Mouse (Mus musculus) lung, embryonic 14.5 days (tissue): ENCODE results near the gene Bcl2l15. TPM values are rescaled to one million over a fixed set of nuclear protein-coding genes. Genes with fewer than 3 reads are reported as not detected.
A peak's percentile ranks its signal among the peaks of the same experiment; 100 is the strongest.

ENCODE experiments used
- ATAC-seq: fragments of 200-750 bp; cut with Nextera tagmentation; 2 replicates; pipeline ENCODE4 v1.8.0; 2017; ENCODE audit warnings: mild to moderate bottlenecking, moderate TSS enrichment, moderate library complexity; ENCODE audit not compliant: insufficient read depth
- DNase-seq: peaks from one replicate; pipeline ENCODE4 v3.0.0-alpha.2; 2015
- H3K27ac ChIP-seq: fragments of 300-500 bp; sonication (generic); 2 replicates; pipeline ENCODE4 v1.5.1; 2014; ENCODE audit warnings: low read depth, mild to moderate bottlenecking, moderate library complexity
- H3K27me3 ChIP-seq: fragments of 300-500 bp; sonication (generic); 2 replicates; pipeline ENCODE4 v1.6.1; 2014; ENCODE audit warnings: low read length, control low read depth; ENCODE audit not compliant: insufficient read depth
- H3K36me3 ChIP-seq: fragments of 300-500 bp; sonication (generic); 2 replicates; pipeline ENCODE4 v1.6.1; 2014; ENCODE audit warnings: control low read depth; ENCODE audit not compliant: insufficient read depth
- H3K4me1 ChIP-seq: fragments of 300-500 bp; sonication (generic); 2 replicates; pipeline ENCODE4 v1.6.1; 2014; ENCODE audit warnings: antibody characterized with exemption, control low read depth; ENCODE audit not compliant: insufficient read depth
- H3K4me2 ChIP-seq: fragments of 300-500 bp; sonication (generic); 2 replicates; pipeline ENCODE4 v1.6.1; 2014; ENCODE audit warnings: mild to moderate bottlenecking
- H3K4me3 ChIP-seq: fragments of 300-500 bp; sonication (generic); 2 replicates; pipeline ENCODE4 v1.5.1; 2014; ENCODE audit warnings: low read depth, low read length
- H3K9ac ChIP-seq: fragments of 300-500 bp; sonication (generic); 2 replicates; pipeline ENCODE4 v1.6.1; 2014
- H3K9me3 ChIP-seq: fragments of 300-500 bp; sonication (generic); 2 replicates; pipeline ENCODE4 v1.6.1; 2016; ENCODE audit warnings: low read depth, low read length, control low read depth
- CTCF ChIP-seq: IDR thresholded peaks from 2 replicates; pipeline ENCODE4 v1.5.1; 2016; ENCODE audit warnings: antibody characterized with exemption, low read depth
- WGBS: fragments of 180-500 bp; shearing (Covaris S2); extraction: QIAGEN DNeasy Blood & Tissue Kit; methylation state at CpG from one replicate; pipeline ENCODE4 v1.1.7; 2014; 5-methylcytosine and 5-hydroxymethylcytosine counted together
- polyA plus RNA-seq: library from polyadenylated mRNA; unstranded; fragments of >200 nt; fragmentation: Nextera tagmentation; extraction: Ambion mirVana; gene quantifications from 2 replicates; pipeline ENCODE4 v1.2.1, GENCODE M21; 2014

Bcl2l15 gene
- polyA plus RNA-seq, 1 experiment from 2014 or later, result not detected

DNA sequence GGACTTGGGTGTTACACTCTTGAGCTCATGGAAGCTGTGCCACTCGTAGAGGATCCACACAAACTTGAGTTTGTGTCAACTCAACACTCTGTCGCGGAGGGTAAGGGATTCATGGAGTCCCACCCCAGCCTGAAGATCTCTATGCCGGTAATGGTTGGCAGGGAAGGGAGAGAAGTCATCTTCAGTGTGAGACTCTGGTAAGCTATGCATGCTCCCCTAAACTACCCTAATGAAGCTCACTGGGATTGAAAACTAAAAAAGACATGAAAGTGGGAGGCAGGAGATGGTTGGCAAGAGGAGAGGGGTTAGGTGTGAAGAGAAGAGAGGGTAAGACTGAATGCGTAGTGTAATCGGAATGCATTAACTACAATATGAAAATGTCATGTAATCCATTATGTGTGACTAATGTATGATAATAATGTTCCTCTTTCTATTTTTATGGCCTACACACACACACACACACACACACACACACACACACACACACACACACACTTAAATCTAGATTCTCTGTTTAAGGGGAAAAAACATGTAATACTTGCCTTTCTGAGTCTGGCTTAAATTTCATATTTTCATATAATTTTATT is 25.7 kb downstream of the Bcl2l15 start:
- Histone ChIP-seq H3K4me1 (no peaks in the 10 kb centered on the region), H3K9ac (no peak overlapping the region), H3K9me3 (no peaks in the 10 kb centered on the region), H3K36me3 (no peaks in the 10 kb centered on the region), H3K4me3 (no peak overlapping the region), H3K4me2 (no peak overlapping the region), H3K27me3 (no peaks in the 10 kb centered on the region), H3K27ac (no peak overlapping the region)
- 88% methylated on average over 6 of the region's 6 CpGs for WGBS
- no peak for ATAC-seq
- DNase-seq, result no peak
- no peak for TF ChIP-seq CTCF

DNA sequence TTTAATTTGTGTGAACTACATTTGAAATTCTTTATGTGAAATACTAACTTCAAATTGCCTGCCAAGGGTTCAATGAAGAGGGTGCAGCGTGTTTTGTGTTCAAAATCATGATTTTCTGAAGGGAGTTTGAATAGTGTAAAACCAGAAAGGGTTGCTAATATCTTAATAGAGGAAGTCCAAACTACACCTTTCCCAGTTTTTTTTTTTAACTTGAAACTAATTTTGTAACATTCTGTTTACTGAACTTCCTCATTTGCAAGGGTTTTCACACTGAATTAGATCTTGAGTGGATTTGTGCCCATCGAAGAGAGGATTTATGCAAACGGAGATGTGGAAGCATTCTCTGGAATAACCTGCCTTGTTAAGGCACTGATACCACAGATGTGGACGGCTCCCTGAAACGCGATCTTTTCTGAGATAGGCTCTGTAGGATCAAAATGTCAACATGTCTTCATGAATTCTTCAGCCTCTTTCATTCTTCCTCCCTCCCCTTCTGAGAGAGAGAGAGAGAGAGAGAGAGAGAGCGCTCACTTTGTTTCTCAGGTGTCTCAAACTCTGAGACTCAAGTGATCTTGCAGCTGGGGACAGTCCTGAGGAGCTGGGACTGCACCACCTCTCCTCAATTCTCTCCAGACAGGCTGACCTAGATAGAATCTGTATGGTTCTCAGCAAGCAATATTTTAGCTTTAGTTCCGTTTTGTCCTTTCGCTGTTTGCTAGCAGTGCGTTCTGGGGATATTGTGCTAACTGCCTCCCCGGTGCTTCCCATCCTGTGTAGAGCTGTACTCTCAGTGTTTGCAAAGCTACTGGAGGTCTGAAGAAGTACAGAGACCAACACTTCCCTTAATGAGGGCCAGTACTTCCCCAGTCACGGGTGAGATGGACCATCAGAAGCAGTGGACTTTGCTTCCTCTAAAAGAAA is 26.7 kb downstream of the Bcl2l15 start, which contains the start of gene Ptpn22:
TSS of gene Ptpn22 (plus strand) at position 915 of the 921 bp plus-strand sequence.
- 57% methylated on average over 12 of the region's 12 CpGs for WGBS
- no peak for DNase-seq
- H3K27ac ChIP-seq, result no peak within 1 kb of the TSS

DNA sequence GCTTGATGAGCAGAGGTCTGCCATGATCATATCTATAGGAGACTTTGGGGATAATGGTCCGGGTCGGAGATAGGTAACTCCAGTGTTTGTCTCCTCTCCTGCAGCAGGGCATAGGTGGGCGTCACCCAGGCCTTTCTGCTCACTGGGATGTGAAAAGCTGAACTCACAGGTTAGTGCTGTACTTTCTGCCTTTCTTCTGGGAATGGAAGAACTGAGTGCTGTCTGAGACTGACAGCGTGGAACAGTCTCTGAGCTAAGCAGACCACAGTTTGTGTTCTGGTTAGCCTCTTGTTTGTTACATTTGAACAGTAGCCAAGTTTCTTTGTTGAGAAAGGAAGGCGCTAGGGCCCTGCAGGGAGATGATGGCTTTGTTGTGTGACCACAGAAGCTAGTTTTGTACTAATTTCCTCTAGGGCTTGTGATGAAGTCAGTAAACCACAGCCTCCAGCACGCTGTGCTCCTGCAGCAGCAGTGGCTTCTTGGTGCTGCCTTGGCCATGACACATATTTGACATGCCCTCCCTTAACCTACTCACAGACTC is 27.5 kb downstream of the Bcl2l15 start:
- H3K27ac ChIP-seq, result no peak overlapping the region
- WGBS, result 66% methylated on average over 6 of the region's 6 CpGs
- no peak for ATAC-seq

More for the DNA sequence above, 26.7 kb downstream of the Bcl2l15 start, which contains the start of gene Ptpn22:
- no peaks in the 10 kb centered on the region for H3K36me3 ChIP-seq
- no peaks in the 10 kb centered on the region for H3K4me1 ChIP-seq
- H3K4me2 ChIP-seq, result no peak within 1 kb of the TSS
- H3K9me3 ChIP-seq, result no peaks in the 10 kb centered on the region
- TF ChIP-seq CTCF, result no peak
- no peaks in the 10 kb centered on the region for H3K27me3 ChIP-seq
- no peak within 1 kb of the TSS for H3K9ac ChIP-seq
- no peak for ATAC-seq
- no peak within 1 kb of the TSS for H3K4me3 ChIP-seq

GRCm38 (mm10) chr3:103862721-103863220 is 30.4 kb downstream of the Bcl2l15 start:
- 66% methylated on average over 4 of the region's 4 CpGs for WGBS

More for the DNA sequence above, 27.5 kb downstream of the Bcl2l15 start:
- H3K36me3 ChIP-seq, result no peaks in the 10 kb centered on the region
- no peak overlapping the region for H3K4me2 ChIP-seq
- DNase-seq, result peak; percentile 57
- H3K4me3 ChIP-seq, result no peak overlapping the region
- no peaks in the 10 kb centered on the region for H3K9me3 ChIP-seq
- no peak overlapping the region for H3K9ac ChIP-seq
- H3K27me3 ChIP-seq, result no peaks in the 10 kb centered on the region
- TF ChIP-seq CTCF, result no peak
- H3K4me1 ChIP-seq, result no peaks in the 10 kb centered on the region

DNA sequence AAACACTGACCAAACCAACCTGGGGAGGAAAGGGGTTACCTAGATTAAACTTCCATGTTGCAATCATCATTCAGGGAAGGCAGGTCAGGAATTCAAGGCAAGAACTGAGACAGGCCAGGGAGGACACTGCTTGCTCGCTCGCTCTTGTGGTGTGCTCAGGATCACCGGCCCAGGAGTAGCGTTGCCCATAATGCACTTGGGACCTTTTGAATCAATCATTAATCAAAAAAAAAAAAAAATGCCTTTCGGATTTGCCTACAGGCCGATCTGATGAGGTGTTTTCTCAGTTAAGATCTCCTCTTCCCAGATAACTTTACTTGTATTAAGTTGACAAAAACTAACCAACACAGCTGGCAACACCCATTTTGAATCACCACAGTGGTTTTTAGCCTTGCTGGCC is 31.8 kb downstream of the Bcl2l15 start:
- no peaks in the 10 kb centered on the region for H3K27me3 ChIP-seq
- no peak for DNase-seq
- H3K9ac ChIP-seq, result no peak overlapping the region
- H3K4me3 ChIP-seq, result no peak overlapping the region
- H3K27ac ChIP-seq, result no peak overlapping the region
- 80% methylated on average over 6 of the region's 6 CpGs for WGBS
- H3K9me3 ChIP-seq, result no peaks in the 10 kb centered on the region
- TF ChIP-seq CTCF, result no peak
- H3K4me1 ChIP-seq, result no peaks in the 10 kb centered on the region
- no peak overlapping the region for H3K4me2 ChIP-seq
- no peaks in the 10 kb centered on the region for H3K36me3 ChIP-seq
- no peak for ATAC-seq

More at GRCm38 (mm10) chr3:103862721-103863220, 30.4 kb downstream of the Bcl2l15 start:
- ATAC-seq, result no peak
- H3K36me3 ChIP-seq, result no peaks in the 10 kb centered on the region
- DNase-seq, result no peak
- H3K4me2 ChIP-seq, result no peak overlapping the region
- H3K9ac ChIP-seq, result no peak overlapping the region
- H3K27me3 ChIP-seq, result no peaks in the 10 kb centered on the region
- H3K4me1 ChIP-seq, result no peaks in the 10 kb centered on the region
- H3K27ac ChIP-seq, result no peak overlapping the region
- no peaks in the 10 kb centered on the region for H3K9me3 ChIP-seq
- TF ChIP-seq CTCF, result no peak
- no peak overlapping the region for H3K4me3 ChIP-seq

GRCm38 (mm10) chr3:103867424-103867971 is 35.1 kb downstream of the Bcl2l15 start:
- Histone ChIP-seq H3K4me3 (no peak overlapping the region), H3K27ac (no peak overlapping the region), H3K36me3 (no peaks in the 10 kb centered on the region), H3K27me3 (no peaks in the 10 kb centered on the region), H3K9me3 (no peaks in the 10 kb centered on the region), H3K4me2 (no peak overlapping the region), H3K9ac (no peak overlapping the region), H3K4me1 (no peaks in the 10 kb centered on the region)
- no peak for ATAC-seq
- no peak for TF ChIP-seq CTCF
- 89% methylated on average over 5 of the region's 5 CpGs for whole genome bisulfite sequencing
- no peak for DNase-seq

DNA sequence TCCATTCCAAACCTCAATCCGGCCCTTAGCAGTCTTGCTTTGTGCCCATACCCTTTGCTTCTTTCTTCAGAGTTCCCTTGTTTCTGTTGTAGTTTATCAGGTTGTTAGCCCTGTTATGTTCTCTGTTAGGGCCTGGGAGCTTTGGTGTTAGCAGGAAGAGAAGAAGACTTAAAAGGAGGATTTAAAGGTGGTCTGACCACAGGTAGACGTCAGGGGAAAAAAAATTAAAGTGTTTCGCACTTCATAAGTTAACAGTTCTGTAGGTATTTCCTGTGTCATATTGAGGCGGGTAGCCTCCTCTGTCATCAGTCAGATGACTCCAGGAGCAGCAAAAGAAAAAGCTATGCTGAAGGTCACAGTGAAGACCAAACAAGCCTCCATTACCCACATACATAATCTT is 35.6 kb downstream of the Bcl2l15 start:
- Histone ChIP-seq H3K4me3 (no peak overlapping the region), H3K36me3 (no peaks in the 10 kb centered on the region), H3K9ac (no peak overlapping the region), H3K27ac (no peak overlapping the region), H3K27me3 (no peaks in the 10 kb centered on the region), H3K4me2 (no peak overlapping the region), H3K4me1 (no peaks in the 10 kb centered on the region), H3K9me3 (no peaks in the 10 kb centered on the region)
- no peak for TF ChIP-seq CTCF
- 63% methylated on average over 4 of the region's 4 CpGs for WGBS
- no peak for DNase-seq
- no peak for ATAC-seq
